Mouse (Mus musculus) neural tube, embryonic 14.5 days (tissue): ENCODE data around the gene Cbr3. TPM values are rescaled to one million over a fixed set of nuclear protein-coding genes. Genes with fewer than 3 reads are reported as not detected.

Experiments
- ATAC-seq: fragments of 200-750 bp; cut with Nextera tagmentation; 2 replicates; pipeline ENCODE4 v1.8.0; 2017; ENCODE audit warnings: low read depth, mild to moderate bottlenecking, moderate TSS enrichment, moderate library complexity
- H3K27ac ChIP-seq: fragments of 300-500 bp; sonication (generic); 2 replicates; pipeline ENCODE4 v1.5.1; 2014; ENCODE audit warnings: low read depth, mild to moderate bottlenecking, control low read depth, low read length, moderate library complexity, mixed read lengths
- H3K27me3 ChIP-seq: fragments of 300-500 bp; sonication (generic); 2 replicates; pipeline ENCODE4 v1.6.1; 2014; ENCODE audit warnings: low read length; ENCODE audit not compliant: control insufficient read depth, insufficient read depth
- H3K36me3 ChIP-seq: fragments of 300-500 bp; sonication (generic); 2 replicates; pipeline ENCODE4 v1.6.1; 2014; ENCODE audit warnings: low read length, mixed read lengths; ENCODE audit not compliant: control insufficient read depth, insufficient read depth
- H3K4me1 ChIP-seq: fragments of 300-500 bp; sonication (generic); 2 replicates; pipeline ENCODE4 v1.6.1; 2014; ENCODE audit warnings: low read length; ENCODE audit not compliant: control insufficient read depth, insufficient read depth
- H3K4me2 ChIP-seq: fragments of 300-500 bp; sonication (generic); 2 replicates; pipeline ENCODE4 v1.6.1; 2014; ENCODE audit warnings: mild to moderate bottlenecking, low read depth, low read length, control low read depth
- H3K4me3 ChIP-seq: fragments of 300-500 bp; sonication (generic); 2 replicates; pipeline ENCODE4 v1.5.1; 2014; ENCODE audit warnings: low read depth, low read length, control low read depth, mixed read lengths
- H3K9ac ChIP-seq: fragments of 300-500 bp; sonication (generic); replicated peaks from 2 replicates; pipeline ENCODE4 v1.6.1; 2014; ENCODE audit warnings: low read depth, mild to moderate bottlenecking, control low read depth, low read length, mixed read lengths
- H3K9me3 ChIP-seq: fragments of 300-500 bp; sonication (generic); 2 replicates; pipeline ENCODE4 v1.6.1; 2016; ENCODE audit warnings: low read length; ENCODE audit not compliant: control insufficient read depth
- WGBS: fragments of 180-500 bp; shearing (Covaris S2); extraction: QIAGEN DNeasy Blood & Tissue Kit; methylation state at CpG from one replicate; pipeline ENCODE4 v1.1.7; 2014; 5-methylcytosine and 5-hydroxymethylcytosine counted together
- polyA plus RNA-seq: library from polyadenylated mRNA; unstranded; fragments of >200 nt; fragmentation: Nextera tagmentation; extraction: Ambion mirVana; gene quantifications from 2 replicates; pipeline ENCODE4 v1.2.1, GENCODE M21; 2014

The Cbr3 gene
- polyA plus RNA-seq, 1 experiment from 2014 or later = 0.82 TPM

DNA sequence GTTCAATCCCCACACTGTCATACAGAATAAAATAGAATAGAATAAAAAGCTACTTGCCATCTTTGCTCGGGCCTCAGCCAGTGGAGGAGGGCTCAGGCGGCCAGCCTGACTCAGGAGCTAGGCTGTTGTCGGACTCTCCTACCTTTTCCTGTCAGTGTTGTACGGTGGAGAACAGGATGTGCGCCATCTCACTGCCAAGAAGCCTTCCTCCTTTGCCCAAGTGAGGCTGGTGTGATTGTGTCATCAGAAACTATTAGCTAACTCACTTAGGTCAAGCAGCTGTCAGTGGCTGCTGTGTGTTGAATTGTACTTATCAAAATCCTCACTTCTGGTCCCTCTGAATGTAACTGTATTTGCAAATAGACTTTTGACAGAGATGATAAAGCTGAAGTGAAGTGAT is 38.8 kb downstream of the Cbr3 start:
- H3K36me3 ChIP-seq = no peaks in the 10 kb centered on the region

GRCm38 (mm10) chr16:93722476-93722875 is 39.5 kb downstream of the Cbr3 start:
- 0 out of 2 replicates have a peak, but pooled peaks cover 4% of the 10 kb centered on the region for H3K4me1 ChIP-seq
- H3K4me2 ChIP-seq = no peak overlapping the region
- 0 out of 2 replicates have a peak overlapping the region, but pooled peaks have one; percentile 21 for H3K9ac ChIP-seq
- ATAC-seq = no peak
- no peak overlapping the region for H3K27ac ChIP-seq
- no peaks in the 10 kb centered on the region for H3K36me3 ChIP-seq
- H3K4me3 ChIP-seq = no peak overlapping the region
- H3K9me3 ChIP-seq = no peaks in the 10 kb centered on the region
- 54% methylated on average over 2 of the region's 2 CpGs for WGBS
- no peaks in the 10 kb centered on the region for H3K27me3 ChIP-seq

More for the DNA sequence above, 38.8 kb downstream of the Cbr3 start:
- Histone ChIP-seq H3K27ac (no peak overlapping the region), H3K9ac (no peak overlapping the region), H3K27me3 (no peaks in the 10 kb centered on the region), H3K9me3 (no peaks in the 10 kb centered on the region), H3K4me3 (no peak overlapping the region), H3K4me2 (no peak overlapping the region), H3K4me1 (0 out of 2 replicates have a peak, but pooled peaks cover 4% of the 10 kb centered on the region)
- no peak for ATAC-seq
- WGBS = 88% methylated on average over 5 of the region's 5 CpGs

GRCm38 (mm10) chr16:93725417-93726144 is 42.6 kb downstream of the Cbr3 start:
- WGBS = 75% methylated on average over 8 of the region's 8 CpGs
- H3K27ac ChIP-seq = no peak overlapping the region

DNA sequence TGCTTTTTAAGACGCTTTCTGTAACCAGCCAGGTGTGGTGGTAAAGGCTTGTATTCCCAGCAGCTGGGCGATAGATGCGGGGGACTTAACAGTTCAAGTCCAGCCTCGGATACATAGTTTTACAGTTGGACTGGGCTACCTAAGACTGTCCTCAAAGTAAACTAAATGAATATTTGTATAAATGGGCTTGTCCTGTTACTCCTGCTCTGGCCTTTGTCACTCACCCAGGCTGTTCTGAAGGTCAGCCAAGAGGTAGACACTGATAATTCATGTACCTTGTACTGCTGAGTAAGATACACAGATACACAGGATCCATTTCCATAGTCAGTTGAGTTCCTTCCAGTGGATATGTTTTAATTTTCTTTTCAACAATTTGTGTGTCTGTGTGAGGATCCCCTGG is 43.2 kb downstream of the Cbr3 start:
- Histone ChIP-seq H3K27ac (no peak overlapping the region), H3K27me3 (no peaks in the 10 kb centered on the region), H3K4me1 (0 out of 2 replicates have a peak, but pooled peaks cover 4% of the 10 kb centered on the region), H3K9ac (no peak overlapping the region), H3K9me3 (no peaks in the 10 kb centered on the region), H3K4me3 (no peak overlapping the region), H3K4me2 (no peak overlapping the region), H3K36me3 (no peaks in the 10 kb centered on the region; the same call in 1 of the 2 replicates)
- no peak for ATAC-seq
- 89% methylated on average over 4 of the region's 4 CpGs for WGBS

More at GRCm38 (mm10) chr16:93725417-93726144, 42.6 kb downstream of the Cbr3 start:
- Histone ChIP-seq H3K36me3 (no peaks in the 10 kb centered on the region; the same call in 1 of the 2 replicates), H3K4me1 (0 out of 2 replicates have a peak, but pooled peaks cover 4% of the 10 kb centered on the region), H3K4me2 (no peak overlapping the region), H3K27me3 (no peaks in the 10 kb centered on the region), H3K9ac (no peak overlapping the region), H3K9me3 (no peaks in the 10 kb centered on the region), H3K4me3 (no peak overlapping the region)
- ATAC-seq = no peak

- Histone ChIP-seq H3K36me3 (no peaks in the 10 kb centered on the region; the same call in 1 of the 2 replicates), H3K27ac (no peak overlapping the region), H3K4me2 (no peak overlapping the region), H3K9me3 (no peaks in the 10 kb centered on the region), H3K9ac (no peak overlapping the region), H3K4me3 (no peak overlapping the region), H3K27me3 (no peaks in the 10 kb centered on the region), H3K4me1 (no peaks in the 10 kb centered on the region)
- WGBS = 78% methylated on average over 9 of the region's 9 CpGs
- no peak for ATAC-seq
Measured at GRCm38 (mm10) chr16:93728676-93729075, 45.7 kb downstream of the Cbr3 start.

DNA sequence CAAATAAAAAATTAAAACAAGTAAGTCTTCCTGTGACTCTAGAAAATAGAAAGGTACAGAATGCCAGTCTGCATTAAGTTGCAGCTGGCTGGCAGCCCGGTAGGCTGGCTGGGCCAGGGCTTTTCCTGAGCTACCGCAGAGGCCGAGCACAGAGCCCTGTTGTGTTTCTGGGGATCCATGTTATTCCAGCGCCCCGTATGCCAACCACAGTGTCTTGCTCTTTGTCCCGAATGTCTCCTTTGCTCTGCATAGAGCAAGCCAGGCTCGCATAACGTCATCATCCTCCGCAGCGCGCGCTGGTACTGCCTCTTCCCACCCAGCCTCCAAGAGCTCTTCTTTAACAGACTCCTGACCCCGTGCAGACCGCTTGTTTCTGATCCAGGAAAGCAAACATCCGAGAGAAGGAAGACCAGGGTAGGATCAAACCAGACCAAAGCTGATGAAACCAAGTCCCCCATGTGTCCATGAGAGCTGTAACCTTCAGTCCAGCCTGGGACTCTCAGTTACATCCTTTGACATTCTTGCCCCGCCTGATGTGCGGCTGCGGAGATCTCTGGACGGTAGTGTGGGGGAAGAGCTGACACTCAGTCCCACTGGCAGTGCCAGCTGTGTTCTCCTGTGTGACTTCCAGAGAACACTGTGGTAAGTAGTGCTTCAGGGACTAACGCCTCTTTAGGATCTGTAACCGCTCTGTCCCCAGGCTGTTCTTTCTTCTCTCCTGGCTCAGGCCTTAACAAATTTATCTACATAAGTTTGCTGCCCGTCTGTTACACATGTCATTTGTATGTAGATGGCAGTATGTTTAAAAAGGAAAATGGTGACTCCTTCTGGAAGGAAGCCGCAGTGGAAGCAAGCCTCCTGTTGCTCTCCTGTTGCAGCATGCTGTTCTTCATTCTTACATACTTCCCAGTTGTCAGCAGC is 47.0 kb downstream of the Cbr3 start:
- Histone ChIP-seq H3K27ac (no peak overlapping the region), H3K36me3 (no peaks in the 10 kb centered on the region; the same call in 1 of the 2 replicates), H3K27me3 (no peaks in the 10 kb centered on the region), H3K4me2 (no peak overlapping the region), H3K9me3 (no peaks in the 10 kb centered on the region), H3K9ac (no peak overlapping the region), H3K4me3 (no peak overlapping the region), H3K4me1 (no peaks in the 10 kb centered on the region)
- peak; percentile 54; the same call in 1 of the 2 replicates for ATAC-seq
- WGBS = 80% methylated on average over 23 of the region's 23 CpGs

GRCm38 (mm10) chr16:93731310-93731709 is 48.3 kb downstream of the Cbr3 start:
- Histone ChIP-seq H3K9me3 (no peaks in the 10 kb centered on the region), H3K9ac (no peak overlapping the region), H3K4me1 (no peaks in the 10 kb centered on the region), H3K27me3 (no peaks in the 10 kb centered on the region), H3K4me3 (no peak overlapping the region), H3K27ac (no peak overlapping the region), H3K36me3 (peaks cover 4% of the 10 kb centered on the region; the same call in 1 of the 2 replicates), H3K4me2 (no peak overlapping the region)
- 91% methylated on average over 8 of the region's 8 CpGs for WGBS
- no peak for ATAC-seq

GRCm38 (mm10) chr16:93732875-93733569 is 50.0 kb downstream of the Cbr3 start:
- H3K4me3 ChIP-seq = no peak overlapping the region
- H3K4me2 ChIP-seq = no peak overlapping the region
- H3K36me3 ChIP-seq = peaks cover 4% of the 10 kb centered on the region; the same call in 1 of the 2 replicates
- 78% methylated on average over 18 of the region's 18 CpGs for WGBS
- no peak for ATAC-seq
- H3K27ac ChIP-seq = no peak overlapping the region
- no peak overlapping the region for H3K9ac ChIP-seq
- H3K4me1 ChIP-seq = no peaks in the 10 kb centered on the region
- H3K9me3 ChIP-seq = no peaks in the 10 kb centered on the region
- no peaks in the 10 kb centered on the region for H3K27me3 ChIP-seq
